ENCODE assay signal across 23 mouse cellular contexts in the genomic region with DNA sequence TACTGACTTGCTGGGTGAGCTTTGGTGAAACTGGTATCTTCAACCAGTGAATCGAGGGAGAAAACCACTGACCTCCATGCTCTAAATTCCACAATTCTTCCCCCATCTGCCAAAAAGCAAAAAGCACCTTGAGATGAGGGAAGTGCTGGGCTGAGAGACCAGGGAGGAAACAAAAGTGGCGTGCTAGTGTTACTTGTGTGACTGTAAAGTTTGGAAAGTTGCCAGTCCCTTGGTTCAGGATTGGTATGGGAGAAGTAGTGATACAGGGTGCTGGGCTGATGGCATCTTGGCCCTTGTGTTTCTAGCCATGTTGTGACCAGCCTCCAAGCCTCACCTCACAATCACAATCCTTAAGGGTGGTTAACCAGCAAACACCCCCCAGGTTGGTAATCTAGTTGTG.
"Had no signal": no experiment of that assay in that cellular context is flagged by ENCODE, and none has a peak within 500 bp of the region (broad histone marks: within the 10 kb centered on the region; RNA-seq: fewer than 3 reads in every experiment).

No protein-coding gene starts in this region.

- H3K9ac ChIP-seq: heart, embryonic 12.5 days; hindbrain, embryonic 12.5 days; hindbrain, embryonic 14.5 days; limb, embryonic 13.5 days; limb, embryonic 15.5 days; liver, embryonic 12.5 days; liver, embryonic 14.5 days had no signal

- H3K9me3 ChIP-seq: heart, embryonic 12.5 days; hindbrain, embryonic 10.5 days; hindbrain, embryonic 12.5 days; limb, embryonic 13.5 days; limb, embryonic 15.5 days; liver, embryonic 12.5 days had no signal

- H3K4me1 ChIP-seq: hindbrain, embryonic 10.5 days; hindbrain, embryonic 12.5 days; limb, embryonic 13.5 days; limb, embryonic 15.5 days had no signal

- H3K4me3 ChIP-seq: heart, adult 2 months; heart, embryonic 12.5 days; hindbrain, embryonic 10.5 days; hindbrain, embryonic 12.5 days; limb, embryonic 13.5 days; limb, embryonic 15.5 days; liver, embryonic 12.5 days had no signal

- ATAC-seq: hindbrain, embryonic 16.5 days; intestine, embryonic 16.5 days; liver, embryonic 12.5 days had no signal

- DNase-seq: gastrocnemius, postnatal 14 days; gastrocnemius, postnatal 36 days; heart, adult 2 months; heart, postnatal 10 days; heart, postnatal 4 days; kidney, adult 11 months; kidney, adult 2 months; kidney, adult 9 months; kidney, postnatal 10 days; kidney, postnatal 36 days; layer of hippocampus, adult 9-11 months; layer of hippocampus, postnatal 36 days; left cerebral cortex, postnatal 4 days had no signal

- H3K4me2 ChIP-seq: heart, embryonic 12.5 days; hindbrain, embryonic 12.5 days; hindbrain, embryonic 14.5 days; limb, embryonic 13.5 days; limb, embryonic 15.5 days; liver, embryonic 12.5 days had no signal

- H3K27ac ChIP-seq: heart, adult 2 months; hindbrain, embryonic 10.5 days; hindbrain, embryonic 12.5 days; hindbrain, embryonic 14.5 days; limb, embryonic 13.5 days; limb, embryonic 15.5 days; liver, embryonic 12.5 days; liver, embryonic 14.5 days had no signal

- H3K27me3 ChIP-seq: heart, embryonic 12.5 days; hindbrain, embryonic 12.5 days; limb, embryonic 13.5 days; limb, embryonic 15.5 days; liver, embryonic 12.5 days had no signal
